Mouse (Mus musculus) MEL (cell line): ENCODE data around the gene Gsta4. TPM values are rescaled to one million over a fixed set of nuclear protein-coding genes. Genes with fewer than 3 reads are reported as not detected.

Experiments
- DNase-seq: peaks from one replicate; pipeline ENCODE4 v3.0.0; 2011; ENCODE audit warnings: low read depth, low spot score
- H3K27ac ChIP-seq: 2 replicates; pipeline ENCODE4 v1.5.1; 2012; ENCODE audit warnings: low read depth, mild to moderate bottlenecking, control low read depth, low read length, moderate library complexity; ENCODE audit not compliant: control insufficient read depth
- H3K27me3 ChIP-seq, 2 experiments: fragments of 150-350 bp in 1 of 2; sonication (generic) in 1 of 2; 2 replicates each; pipeline ENCODE4 v1.6.1; 2012; ENCODE audit warnings: low read length in 2 of 2, mild to moderate bottlenecking in 2 of 2, improper control_type of control experiment in 1 of 2, moderate library complexity in 1 of 2; ENCODE audit not compliant: insufficient read depth in 2 of 2, control insufficient read depth in 1 of 2
- H3K36me3 ChIP-seq, 2 experiments: 2 replicates each; pipeline ENCODE4 v1.6.1; 2012 to 2014; ENCODE audit warnings: low read length in 2 of 2, improper control_type of control experiment in 1 of 2, inconsistent platforms in 1 of 2, mild to moderate bottlenecking in 1 of 2; ENCODE audit not compliant: insufficient read depth in 2 of 2, control insufficient read depth in 1 of 2
- H3K4me1 ChIP-seq, 2 experiments: fragments of 150-350 bp in 1 of 2; sonication (generic) in 1 of 2; 2 replicates each; pipeline ENCODE4 v1.6.1; 2012; ENCODE audit warnings: low read length in 2 of 2, improper control_type of control experiment in 1 of 2, mild to moderate bottlenecking in 1 of 2; ENCODE audit not compliant: insufficient read depth in 2 of 2, control insufficient read depth in 1 of 2
- H3K4me3 ChIP-seq, 2 experiments: fragments of 150-350 bp in 1 of 2; sonication (generic) in 1 of 2; 2 replicates each; pipeline ENCODE4 v1.5.1; 2012; ENCODE audit warnings: low read depth in 2 of 2, low read length in 2 of 2, mild to moderate bottlenecking in 2 of 2, moderate library complexity in 2 of 2, control low read depth in 1 of 2, improper control_type of control experiment in 1 of 2; ENCODE audit not compliant: control insufficient read depth in 1 of 2, insufficient read depth in 1 of 2
- H3K79me2 ChIP-seq: 2 replicates; pipeline ENCODE4 v1.6.1; 2012; ENCODE audit warnings: mild to moderate bottlenecking, low read length, moderate library complexity; ENCODE audit not compliant: control insufficient read depth, poor library complexity, insufficient read depth
- H3K9ac ChIP-seq: 2 replicates; pipeline ENCODE4 v1.6.1; 2012; ENCODE audit warnings: low read depth, mild to moderate bottlenecking, control low read depth, low read length, moderate library complexity; ENCODE audit not compliant: control insufficient read depth, poor library complexity, severe bottlenecking
- H3K9me3 ChIP-seq: fragments of 150-350 bp; sonication (generic); replicated peaks from 2 replicates; pipeline ENCODE4 v1.6.1; 2012; ENCODE audit warnings: mild to moderate bottlenecking, low read length, improper control_type of control experiment, moderate library complexity; ENCODE audit not compliant: insufficient read depth
- CHD1 ChIP-seq: IDR thresholded peaks from 2 replicates; pipeline ENCODE4 v1.6.1; 2012; ENCODE audit warnings: low read depth, mild to moderate bottlenecking, inconsistent platforms, low read length, improper control_type of control experiment
- CHD2 ChIP-seq: IDR thresholded peaks from 2 replicates; pipeline ENCODE4 v1.6.1; 2011; ENCODE audit warnings: low read length, improper control_type of control experiment
- CTCF ChIP-seq, 3 experiments: IDR thresholded peaks in 2 of 3; conservative IDR thresholded peaks in 1 of 3; 2 replicates each; pipeline ENCODE4 v1.5.1; 2011 to 2012; ENCODE audit warnings: low read length in 3 of 3, low read depth in 2 of 3, mild to moderate bottlenecking in 2 of 3, improper control_type of control experiment in 1 of 3, inconsistent platforms in 1 of 3, mixed read lengths in 1 of 3, moderate library complexity in 1 of 3; ENCODE audit not compliant: control insufficient read depth in 1 of 3, insufficient read depth in 1 of 3, poor library complexity in 1 of 3, severe bottlenecking in 1 of 3
- E2F4 ChIP-seq: IDR thresholded peaks from 2 replicates; pipeline ENCODE4 v1.6.1; 2011; ENCODE audit warnings: low read depth, low read length, improper control_type of control experiment, borderline replicate concordance
- EP300 ChIP-seq, 2 experiments: IDR thresholded peaks; 2 replicates each; pipeline ENCODE4 v1.6.1; 2011; ENCODE audit warnings: improper control_type of control experiment in 2 of 2, low read length in 2 of 2, low read depth in 1 of 2, mild to moderate bottlenecking in 1 of 2
- GATA1 ChIP-seq: IDR thresholded peaks from 2 replicates; pipeline ENCODE4 v1.6.1; 2011; ENCODE audit warnings: low read depth, low read length, improper control_type of control experiment
- HCFC1 ChIP-seq: IDR thresholded peaks from 2 replicates; pipeline ENCODE4 v1.6.1; 2012; ENCODE audit warnings: low read depth, mild to moderate bottlenecking, inconsistent platforms, low read length, improper control_type of control experiment, moderate library complexity
- KAT2A ChIP-seq: conservative IDR thresholded peaks from 2 replicates; pipeline ENCODE4 v1.6.1; 2012; ENCODE audit warnings: low read depth, low read length, improper control_type of control experiment, inconsistent platforms
- MAFK ChIP-seq: IDR thresholded peaks from 2 replicates; pipeline ENCODE4 v1.6.1; 2011; ENCODE audit warnings: low read depth, mild to moderate bottlenecking, low read length, improper control_type of control experiment, borderline replicate concordance
- MAX ChIP-seq: IDR thresholded peaks from 2 replicates; pipeline ENCODE4 v1.6.1; 2011; ENCODE audit warnings: low read length, improper control_type of control experiment
- MAZ ChIP-seq: IDR thresholded peaks from 2 replicates; pipeline ENCODE4 v1.6.1; 2012; ENCODE audit warnings: low read depth, mild to moderate bottlenecking, inconsistent platforms, low read length, improper control_type of control experiment
- MEF2A ChIP-seq: IDR thresholded peaks from 2 replicates; pipeline ENCODE4 v1.6.1; 2014; ENCODE audit warnings: low read depth, mild to moderate bottlenecking, inconsistent platforms, low read length, improper control_type of control experiment; ENCODE audit not compliant: poor library complexity, insufficient replicate concordance, severe bottlenecking; ENCODE audit errors: extremely low read depth
- MYC ChIP-seq: IDR thresholded peaks from 2 replicates; pipeline ENCODE4 v1.6.1; 2011; ENCODE audit warnings: low read depth, mild to moderate bottlenecking, low read length, improper control_type of control experiment, moderate library complexity
- POLR2A ChIP-seq, 2 experiments: IDR thresholded peaks; 2 replicates each; pipeline ENCODE4 v1.6.1; 2011 to 2012; ENCODE audit warnings: low read length in 2 of 2, mild to moderate bottlenecking in 2 of 2, control low read depth in 1 of 2, improper control_type of control experiment in 1 of 2, low read depth in 1 of 2, moderate library complexity in 1 of 2; ENCODE audit not compliant: control insufficient read depth in 1 of 2, insufficient read depth in 1 of 2, poor library complexity in 1 of 2
- POLR2AphosphoS2 ChIP-seq: IDR thresholded peaks from 2 replicates; pipeline ENCODE4 v1.6.1; 2011; ENCODE audit warnings: low read length, improper control_type of control experiment
- RAD21 ChIP-seq: IDR thresholded peaks from 2 replicates; pipeline ENCODE4 v1.6.1; 2011; ENCODE audit warnings: mild to moderate bottlenecking, low read depth, low read length, improper control_type of control experiment
- SIN3A ChIP-seq: IDR thresholded peaks from 2 replicates; pipeline ENCODE4 v1.6.1; 2012; ENCODE audit warnings: low read length, improper control_type of control experiment, inconsistent platforms
- SMC3 ChIP-seq: IDR thresholded peaks from 2 replicates; pipeline ENCODE4 v1.6.1; 2011; ENCODE audit warnings: low read depth, low read length, improper control_type of control experiment
- USF1 ChIP-seq: IDR thresholded peaks from 2 replicates; pipeline ENCODE4 v1.6.1; 2014; ENCODE audit warnings: low read depth, mild to moderate bottlenecking, inconsistent platforms, low read length, improper control_type of control experiment, moderate library complexity
- USF2 ChIP-seq, 2 experiments: IDR thresholded peaks; 2 replicates each; pipeline ENCODE4 v1.6.1; 2011 to 2012; ENCODE audit warnings: improper control_type of control experiment in 2 of 2, low read length in 2 of 2, borderline replicate concordance in 1 of 2, inconsistent platforms in 1 of 2, low read depth in 1 of 2, mild to moderate bottlenecking in 1 of 2; ENCODE audit not compliant: insufficient read depth in 1 of 2
- ZC3H11A ChIP-seq: IDR thresholded peaks from 2 replicates; pipeline ENCODE4 v1.6.1; 2012; ENCODE audit warnings: low read depth, mild to moderate bottlenecking, inconsistent platforms, low read length, improper control_type of control experiment
- ZMIZ1 ChIP-seq: IDR thresholded peaks from 2 replicates; pipeline ENCODE4 v1.6.1; 2012; ENCODE audit warnings: low read depth, mild to moderate bottlenecking, inconsistent platforms, low read length, improper control_type of control experiment, moderate library complexity
- ZNF384 ChIP-seq: IDR thresholded peaks from 2 replicates; pipeline ENCODE4 v1.6.1; 2012; ENCODE audit warnings: low read depth, mild to moderate bottlenecking, inconsistent platforms, low read length, improper control_type of control experiment
- polyA plus RNA-seq, 2 experiments: library from polyadenylated mRNA; stranded (reverse) in 1 of 2; unstranded in 1 of 2; fragments of >175 nt in 1 of 2; fragments of >200 nt in 1 of 2; gene quantifications; 2 replicates each; pipeline versions ENCODE4 v1.2.1 to v1.2.4; 2012; ENCODE audit warnings: low replicate concordance in 2 of 2, low read depth in 1 of 2; ENCODE audit not compliant: insufficient read length in 2 of 2, insufficient read depth in 1 of 2, missing spikeins in 1 of 2
- total RNA-seq: library from RNA; depleted of rRNA; stranded (reverse); fragments of 300-350 nt; gene quantifications from 2 replicates; pipeline ENCODE4 v1.2.3, GENCODE M21; 2012

The Gsta4 gene
- total and polyA plus RNA-seq, 3 experiments: 5.0 to 9.8 TPM; not detected in 1

DNA sequence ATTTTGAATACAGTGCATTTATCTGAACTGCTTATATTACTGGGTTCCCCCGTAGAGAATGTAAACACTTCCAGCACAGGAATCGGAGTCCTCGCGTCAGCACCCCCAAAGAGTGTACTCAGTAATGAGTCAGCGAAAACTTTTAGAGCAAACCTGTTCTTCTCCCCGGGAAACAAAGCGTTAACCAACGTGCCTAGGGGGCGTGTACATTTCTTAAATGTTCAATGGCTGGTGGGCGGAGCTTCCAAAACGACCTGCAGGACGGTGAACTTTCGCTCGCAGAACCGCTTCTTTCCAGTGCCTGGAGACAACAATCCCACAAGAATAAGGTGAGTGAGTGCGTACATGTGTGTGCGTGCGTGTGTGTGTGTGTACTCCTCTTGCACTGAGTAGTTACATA, 9.2 kb downstream of the Gsta4 start (continued):
- TF ChIP-seq MYC (0 out of 2 replicates have a peak, but pooled peaks have one; percentile 45), MAZ (no peak), USF2 (IDR thresholded peaks at IDR 0.05; ENCODE audit: borderline replicate concordance in 1 of 2, insufficient read depth in 1 of 2, low read depth in 1 of 2, low read length in 2 of 2) (no peak), CHD1 (no peak), E2F4 (no peak), SIN3A (peak; percentile 23; the same call in 1 of the 2 replicates), EP300 (IDR thresholded peaks at IDR 0.05; ENCODE audit: low read depth in 1 of 2, low read length in 2 of 2) (no peak), HCFC1 (peak; percentile 30; the same call in 1 of the 2 replicates), MAFK (0 out of 2 replicates have a peak, but pooled peaks have one; percentile 38), ZC3H11A (no peak), USF1 (no peak)
- TF ChIP-seq, all 39 proteins: peak for 7

GRCm38 (mm10) chr9:78193902-78194597, 11.5 kb downstream of the Gsta4 start:
- Histone ChIP-seq H3K9ac (peak overlapping the region; percentile 25), H3K4me1 (peaks cover 6 to 19% of the 10 kb centered on the region in 2 experiments), H3K79me2 (no peaks in the 10 kb centered on the region), H3K27me3 (no peaks in the 10 kb centered on the region), H3K27ac (no peak overlapping the region), H3K4me3 (no peak overlapping the region), H3K36me3 (peaks cover 0 to 17% of the 10 kb centered on the region in 2 experiments; a peak in 2 of 4 replicates), H3K9me3 (no peaks in the 10 kb centered on the region)
- DNase-seq: peak; percentile 81
- TF ChIP-seq ZC3H11A: peak; percentile 22; the same call in 1 of the 2 replicates
- peak; percentile 78 for TF ChIP-seq SMC3
- TF ChIP-seq ZMIZ1: no peak
- peak; percentile 32; the same call in 1 of the 2 replicates for TF ChIP-seq MAX
- peak; percentile 35; the same call in 1 of the 2 replicates for TF ChIP-seq SIN3A
- TF ChIP-seq USF1: no peak
- peak; percentile 42 to 88 (median 69) for TF ChIP-seq CTCF (IDR thresholded peaks at IDR 0.05 in 2 of 3, conservative IDR thresholded peaks at IDR 0.05 in 1 of 3; ENCODE audit: control insufficient read depth in 1 of 3, insufficient read depth in 1 of 3, low read depth in 2 of 3, low read length in 3 of 3, poor library complexity in 1 of 3, severe bottlenecking in 1 of 3)
- no peak for TF ChIP-seq E2F4
- TF ChIP-seq RAD21: peak; percentile 47

GRCm38 (mm10) chr9:78195034-78195433, 12.5 kb downstream of the Gsta4 start:
- TF ChIP-seq CHD2 (no peak), MEF2A (no peak), POLR2AphosphoS2 (no peak), GATA1 (no peak), KAT2A (no peak), ZNF384 (no peak), USF1 (no peak), POLR2A (IDR thresholded peaks at IDR 0.05; ENCODE audit: control insufficient read depth in 1 of 2, insufficient read depth in 1 of 2, low read depth in 1 of 2, low read length in 2 of 2, poor library complexity in 1 of 2) (no peak), MYC (no peak), ZC3H11A (no peak)
- Histone ChIP-seq H3K9ac (no peak overlapping the region), H3K4me1 (peaks cover 0 to 11% of the 10 kb centered on the region in 2 experiments; a peak in 2 of 4 replicates), H3K27me3 (no peaks in the 10 kb centered on the region), H3K4me3 (no peak overlapping the region), H3K9me3 (no peaks in the 10 kb centered on the region), H3K36me3 (peaks cover 0 to 9% of the 10 kb centered on the region in 2 experiments; a peak in 2 of 4 replicates), H3K27ac (no peak overlapping the region), H3K79me2 (no peaks in the 10 kb centered on the region)
- no peak for DNase-seq
